Mouse (Mus musculus) stomach, postnatal 0 days (tissue): ENCODE data around the gene Kcnc4. TPM values are rescaled to one million over a fixed set of nuclear protein-coding genes. Genes with fewer than 3 reads are reported as not detected.

Experiments
- ATAC-seq: fragments of 200-750 bp; cut with Nextera tagmentation; 2 replicates; pipeline ENCODE4 v1.8.0; 2017; ENCODE audit not compliant: low FRiP score, low TSS enrichment
- DNase-seq: peaks from one replicate; pipeline ENCODE4 v3.0.0-alpha.2; 2016; ENCODE audit warnings: low spot score
- H3K27ac ChIP-seq: fragments of 300-500 bp; sonication (generic); replicated peaks from 2 replicates; pipeline ENCODE4 v1.5.1; 2014; ENCODE audit warnings: mild to moderate bottlenecking, control low read depth
- H3K27me3 ChIP-seq: fragments of 300-500 bp; sonication (generic); 2 replicates; pipeline ENCODE4 v1.6.1; 2014; ENCODE audit warnings: low read length; ENCODE audit not compliant: control insufficient read depth, insufficient read depth
- H3K36me3 ChIP-seq: fragments of 300-500 bp; sonication (generic); 2 replicates; pipeline ENCODE4 v1.6.1; 2014; ENCODE audit warnings: low read length, mixed read lengths; ENCODE audit not compliant: control insufficient read depth, insufficient read depth
- H3K4me1 ChIP-seq: fragments of 300-500 bp; sonication (generic); replicated peaks from 2 replicates; pipeline ENCODE4 v1.6.1; 2014; ENCODE audit warnings: antibody characterized with exemption; ENCODE audit not compliant: control insufficient read depth, insufficient read depth
- H3K4me2 ChIP-seq: fragments of 300-500 bp; sonication (generic); replicated peaks from 2 replicates; pipeline ENCODE4 v1.6.1; 2014; ENCODE audit warnings: low read depth, mild to moderate bottlenecking, control low read depth, moderate library complexity
- H3K4me3 ChIP-seq: fragments of 300-500 bp; sonication (generic); 2 replicates; pipeline ENCODE4 v1.5.1; 2014; ENCODE audit warnings: low read depth, low read length, control low read depth
- H3K9ac ChIP-seq: fragments of 300-500 bp; sonication (generic); 2 replicates; pipeline ENCODE4 v1.6.1; 2014; ENCODE audit warnings: mild to moderate bottlenecking, low read length, control low read depth, mixed read lengths
- H3K9me3 ChIP-seq: fragments of 300-500 bp; sonication (generic); 2 replicates; pipeline ENCODE4 v1.6.1; 2016; ENCODE audit warnings: low read length; ENCODE audit not compliant: control insufficient read depth
- CTCF ChIP-seq: IDR thresholded peaks from 2 replicates; pipeline ENCODE4 v1.5.1; 2016; ENCODE audit warnings: antibody characterized with exemption, low read depth, mild to moderate bottlenecking, moderate library complexity
- EP300 ChIP-seq: optimal IDR thresholded peaks from 2 replicates; pipeline ENCODE3; 2016; ENCODE audit warnings: antibody characterized with exemption
- WGBS: fragments of 180-500 bp; shearing (Covaris S2); extraction: QIAGEN DNeasy Blood & Tissue Kit; methylation state at CpG from one replicate; pipeline ENCODE4 v1.1.7; 2014; 5-methylcytosine and 5-hydroxymethylcytosine counted together
- polyA plus RNA-seq: library from polyadenylated mRNA; unstranded; fragments of >200 nt; fragmentation: Nextera tagmentation; extraction: Ambion mirVana; gene quantifications from 2 replicates; pipeline ENCODE4 v1.2.1, GENCODE M21; 2015

The Kcnc4 gene
- polyA plus RNA-seq, 1 experiment from 2014 or later, result 0.12 TPM

DNA sequence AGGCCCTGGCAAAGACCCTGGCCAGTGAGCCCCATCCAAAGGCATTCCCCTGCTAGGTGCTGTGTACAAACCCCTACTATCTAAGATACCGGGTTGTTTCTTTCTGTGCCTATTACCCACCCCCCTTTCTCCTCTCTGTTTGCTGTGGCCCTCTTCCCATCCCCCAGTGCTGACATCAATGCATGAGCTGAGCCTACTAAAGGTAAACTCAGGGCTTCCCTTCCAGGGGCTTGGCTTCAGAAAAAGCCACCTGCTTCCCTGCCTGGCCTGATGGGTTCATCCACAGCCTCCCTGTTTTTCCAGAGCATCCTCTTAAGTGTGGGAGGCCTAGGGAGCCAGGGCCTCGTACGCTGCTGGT lies 42.1 kb downstream of the Kcnc4 start:
- no peak overlapping the region for H3K27ac ChIP-seq
- no peak overlapping the region for H3K4me3 ChIP-seq
- DNase-seq (no peak), ATAC-seq (no peak)
- H3K4me1 ChIP-seq, result no peaks in the 10 kb centered on the region
- 67% methylated on average over 3 of the region's 3 CpGs for WGBS
- H3K9me3 ChIP-seq, result no peaks in the 10 kb centered on the region
- no peaks in the 10 kb centered on the region; the same call in 1 of the 2 replicates for H3K27me3 ChIP-seq
- no peak overlapping the region for H3K4me2 ChIP-seq
- H3K9ac ChIP-seq, result no peak overlapping the region
- no peaks in the 10 kb centered on the region for H3K36me3 ChIP-seq
- TF ChIP-seq EP300, result no peak

DNA sequence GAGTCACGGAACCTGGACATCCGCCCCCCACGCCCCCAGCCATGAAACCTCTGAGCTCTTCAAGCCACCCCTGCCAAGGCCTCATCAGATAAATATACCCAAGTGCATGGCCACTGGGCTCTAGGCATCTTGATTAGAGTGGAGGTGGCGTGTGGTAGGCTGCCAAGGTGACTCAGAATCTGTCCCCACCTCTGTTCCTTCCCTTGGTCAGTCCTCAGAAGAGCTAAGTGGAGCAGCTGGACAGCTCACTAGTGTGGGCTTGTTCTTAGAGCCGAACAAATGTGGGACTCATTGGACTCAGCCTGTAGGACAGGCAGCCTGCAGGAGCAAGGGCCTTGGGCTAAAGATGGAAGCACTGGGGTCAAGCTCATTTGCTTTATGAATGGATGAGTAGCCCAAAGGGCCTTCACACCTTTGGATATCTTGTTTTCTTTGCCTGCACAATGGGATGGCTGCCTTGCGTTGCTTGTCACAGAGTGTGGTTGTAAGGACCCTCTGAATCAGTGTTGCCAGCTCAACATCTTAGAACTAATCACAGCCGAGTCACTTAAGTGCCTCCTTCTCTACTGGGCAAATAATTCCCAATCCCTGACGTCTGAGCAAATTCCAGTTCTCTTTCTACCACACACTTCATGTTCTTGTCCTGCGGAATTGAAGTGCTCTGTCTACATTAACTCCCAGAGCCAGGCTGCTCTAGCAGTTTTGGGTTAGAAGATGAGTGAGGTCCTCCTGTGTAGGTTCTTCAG lies 42.6 kb downstream of the Kcnc4 start:
- no peaks in the 10 kb centered on the region for H3K9me3 ChIP-seq
- ATAC-seq (no peak), DNase-seq (no peak)
- WGBS, result 75% methylated on average over 9 of the region's 9 CpGs
- TF ChIP-seq EP300, result no peak
- H3K27ac ChIP-seq, result no peak overlapping the region
- no peaks in the 10 kb centered on the region for H3K36me3 ChIP-seq
- H3K4me3 ChIP-seq, result no peak overlapping the region
- no peaks in the 10 kb centered on the region; the same call in 1 of the 2 replicates for H3K27me3 ChIP-seq
- no peak overlapping the region for H3K4me2 ChIP-seq
- H3K9ac ChIP-seq, result no peak overlapping the region
- no peaks in the 10 kb centered on the region for H3K4me1 ChIP-seq

DNA sequence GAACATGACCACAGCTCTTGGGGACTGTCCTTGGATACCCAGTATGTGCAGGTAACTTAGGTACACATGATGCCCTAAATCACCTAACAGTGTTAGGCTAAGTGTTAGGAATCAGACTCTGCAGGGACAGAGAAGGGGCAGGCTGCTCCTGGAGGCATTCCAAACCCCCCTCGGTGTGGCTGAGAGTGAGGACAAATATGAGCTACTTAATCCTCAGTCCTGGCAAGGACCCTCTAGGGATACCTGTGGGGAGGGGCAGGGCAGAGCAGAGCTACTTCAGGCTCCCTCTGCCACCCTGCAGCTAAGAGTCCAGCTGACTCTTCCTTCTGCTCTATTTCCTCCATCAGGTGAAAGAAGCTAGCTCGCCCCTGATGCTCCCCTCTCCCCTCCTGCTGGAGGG lies 46.3 kb downstream of the Kcnc4 start:
- Histone ChIP-seq H3K4me1 (no peaks in the 10 kb centered on the region), H3K27me3 (no peaks in the 10 kb centered on the region; the same call in 1 of the 2 replicates), H3K4me2 (no peak overlapping the region), H3K36me3 (no peaks in the 10 kb centered on the region), H3K27ac (no peak overlapping the region), H3K9ac (no peak overlapping the region), H3K9me3 (no peaks in the 10 kb centered on the region), H3K4me3 (no peak overlapping the region)
- TF ChIP-seq CTCF (no peak), EP300 (no peak)
- DNase-seq (no peak), ATAC-seq (no peak; the same call in 1 of the 2 replicates)
- 20% methylated on average over 2 of the region's 2 CpGs for whole genome bisulfite sequencing

DNA sequence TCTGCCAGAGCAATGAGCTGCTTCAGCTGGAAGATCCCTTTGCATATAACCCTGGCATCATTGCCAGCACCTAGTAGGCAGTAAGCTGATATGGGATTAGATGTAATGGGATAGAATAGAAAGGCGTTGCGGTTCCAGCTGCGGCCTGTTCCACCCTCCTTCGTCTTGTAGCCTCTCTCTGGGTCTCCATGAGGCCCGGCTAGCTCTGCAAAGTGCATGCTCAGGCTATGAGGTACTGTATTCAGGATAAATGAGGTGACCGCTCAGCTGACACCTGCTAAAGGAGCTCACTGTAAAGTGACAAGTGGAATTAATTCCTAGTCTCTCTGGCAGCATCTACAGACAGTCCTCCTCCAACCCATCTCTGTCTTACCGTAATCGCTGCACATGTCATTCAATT lies 46.8 kb downstream of the Kcnc4 start:
- WGBS, result 80% methylated on average over 8 of the region's 8 CpGs
- DNase-seq, result no peak

DNA sequence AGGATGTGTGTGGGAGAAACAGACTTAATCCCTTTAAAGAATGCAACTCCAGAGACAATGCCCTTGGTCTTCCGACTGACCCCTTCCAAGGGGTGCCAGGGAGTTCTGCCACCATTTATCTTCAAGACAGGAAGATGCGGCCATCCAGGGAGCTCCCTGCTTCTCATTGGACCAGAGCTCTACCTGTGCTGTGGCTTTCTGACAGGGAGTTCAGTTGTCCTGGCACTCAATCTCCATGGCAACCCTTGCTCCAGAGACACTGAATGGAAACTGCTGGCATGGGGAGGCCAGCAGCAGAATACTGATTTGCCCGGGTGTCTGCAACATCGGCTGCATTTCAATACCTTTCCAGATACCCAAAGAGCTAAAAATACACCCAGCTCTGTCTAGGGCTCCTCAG lies 47.7 kb downstream of the Kcnc4 start:
- H3K27ac ChIP-seq, result no peak overlapping the region
- WGBS, result 55% methylated on average over 4 of the region's 4 CpGs

More for the DNA sequence above, 46.8 kb downstream of the Kcnc4 start:
- TF ChIP-seq CTCF, result no peak
- TF ChIP-seq EP300, result no peak
- Histone ChIP-seq H3K9ac (no peak overlapping the region), H3K4me3 (no peak overlapping the region), H3K27ac (no peak overlapping the region), H3K9me3 (no peaks in the 10 kb centered on the region), H3K4me1 (no peaks in the 10 kb centered on the region), H3K36me3 (no peaks in the 10 kb centered on the region), H3K4me2 (no peak overlapping the region), H3K27me3 (no peaks in the 10 kb centered on the region; the same call in 1 of the 2 replicates)
- ATAC-seq, result no peak

DNA sequence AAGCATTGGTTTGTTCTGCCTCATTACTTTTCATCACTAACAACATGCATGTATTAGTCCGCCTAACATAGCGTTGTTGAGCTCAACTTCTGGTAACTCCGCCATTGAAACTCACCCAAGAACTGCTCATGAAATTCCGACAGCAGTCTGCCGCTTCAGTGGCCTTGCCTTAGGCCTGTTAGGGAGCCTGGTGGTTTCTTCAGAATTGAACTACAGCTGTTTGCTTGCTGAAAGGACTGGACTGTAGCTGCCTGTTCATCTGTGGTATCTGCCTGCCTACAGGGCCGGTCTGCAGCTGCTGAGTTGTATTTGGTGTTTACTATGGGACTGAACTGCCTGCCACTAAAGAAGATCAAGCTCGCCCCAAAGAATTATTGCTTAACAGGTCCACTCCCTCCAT lies 58.0 kb downstream of the Kcnc4 start:
- 91% methylated on average over 7 of the region's 7 CpGs for WGBS
- no peak overlapping the region for H3K27ac ChIP-seq
- no peaks in the 10 kb centered on the region for H3K27me3 ChIP-seq
- no peak for ATAC-seq
- DNase-seq, result no peak
- TF ChIP-seq CTCF, result no peak
- no peak for TF ChIP-seq EP300
- no peaks in the 10 kb centered on the region for H3K9me3 ChIP-seq
- H3K4me2 ChIP-seq, result no peak overlapping the region
- H3K4me1 ChIP-seq, result no peaks in the 10 kb centered on the region
- H3K4me3 ChIP-seq, result no peak overlapping the region
- H3K9ac ChIP-seq, result no peak overlapping the region
- H3K36me3 ChIP-seq, result no peaks in the 10 kb centered on the region

More for the DNA sequence above, 47.7 kb downstream of the Kcnc4 start:
- Histone ChIP-seq H3K4me1 (no peaks in the 10 kb centered on the region), H3K36me3 (no peaks in the 10 kb centered on the region), H3K27me3 (no peaks in the 10 kb centered on the region; the same call in 1 of the 2 replicates), H3K9me3 (no peaks in the 10 kb centered on the region), H3K4me3 (no peak overlapping the region), H3K9ac (no peak overlapping the region), H3K4me2 (no peak overlapping the region)
- ATAC-seq (no peak), DNase-seq (no peak)
- TF ChIP-seq CTCF (no peak), EP300 (no peak)
